Mouse (Mus musculus) ES-Bruce4 (cell line): ENCODE data around the gene Trpv4. TPM values are rescaled to one million over a fixed set of nuclear protein-coding genes. Genes with fewer than 3 reads are reported as not detected.

ENCODE experiments used
- H3K27ac ChIP-seq: 2 replicates; pipeline ENCODE4 v1.5.1; 2012; ENCODE audit warnings: low read length, inconsistent platforms; ENCODE audit not compliant: insufficient read depth
- H3K27me3 ChIP-seq: 2 replicates; pipeline ENCODE4 v1.6.1; 2012; ENCODE audit warnings: mild to moderate bottlenecking, low read length, inconsistent platforms; ENCODE audit not compliant: control insufficient read depth, poor library complexity, insufficient read depth, severe bottlenecking
- H3K36me3 ChIP-seq: 2 replicates; pipeline ENCODE4 v1.6.1; 2012; ENCODE audit warnings: inconsistent platforms, mild to moderate bottlenecking, low read length, moderate library complexity; ENCODE audit not compliant: control insufficient read depth, poor library complexity, insufficient read depth, severe bottlenecking
- H3K4me1 ChIP-seq: one replicate; pipeline ENCODE4 v1.8.1; 2011; ENCODE audit warnings: low read length; ENCODE audit not compliant: control insufficient read depth, insufficient read depth
- H3K4me3 ChIP-seq: 2 replicates; pipeline ENCODE4 v1.5.1; 2011; ENCODE audit warnings: low read depth, mild to moderate bottlenecking, low read length
- H3K9ac ChIP-seq: 2 replicates; pipeline ENCODE4 v1.6.1; 2012; ENCODE audit warnings: low read depth, mild to moderate bottlenecking, inconsistent platforms; ENCODE audit not compliant: poor library complexity, severe bottlenecking
- H3K9me3 ChIP-seq: replicated peaks from 2 replicates; pipeline ENCODE4 v1.6.1; 2012; ENCODE audit warnings: mild to moderate bottlenecking, low read length, inconsistent platforms; ENCODE audit not compliant: control insufficient read depth, poor library complexity, insufficient read depth, severe bottlenecking
- CTCF ChIP-seq: IDR thresholded peaks from one replicate; pipeline ENCODE4 v1.8.1; 2011; ENCODE audit warnings: low read depth, low read length
- EP300 ChIP-seq: IDR thresholded peaks from 2 replicates; pipeline ENCODE4 v1.6.1; 2011; ENCODE audit warnings: low read depth, low read length; ENCODE audit not compliant: insufficient read depth
- POLR2A ChIP-seq: IDR thresholded peaks from one replicate; pipeline ENCODE4 v1.8.1; 2011; ENCODE audit warnings: low read length; ENCODE audit not compliant: insufficient read depth
- polyA plus RNA-seq: library from polyadenylated mRNA; stranded (reverse); fragments of >200 nt; gene quantifications from 2 replicates; pipeline ENCODE4 v1.2.4, GENCODE M21; 2011; ENCODE audit warnings: low read depth; ENCODE audit not compliant: missing spikeins, insufficient read depth, insufficient read length

The Trpv4 gene
- polyA plus RNA-seq, 1 experiment = 4.2 TPM

DNA sequence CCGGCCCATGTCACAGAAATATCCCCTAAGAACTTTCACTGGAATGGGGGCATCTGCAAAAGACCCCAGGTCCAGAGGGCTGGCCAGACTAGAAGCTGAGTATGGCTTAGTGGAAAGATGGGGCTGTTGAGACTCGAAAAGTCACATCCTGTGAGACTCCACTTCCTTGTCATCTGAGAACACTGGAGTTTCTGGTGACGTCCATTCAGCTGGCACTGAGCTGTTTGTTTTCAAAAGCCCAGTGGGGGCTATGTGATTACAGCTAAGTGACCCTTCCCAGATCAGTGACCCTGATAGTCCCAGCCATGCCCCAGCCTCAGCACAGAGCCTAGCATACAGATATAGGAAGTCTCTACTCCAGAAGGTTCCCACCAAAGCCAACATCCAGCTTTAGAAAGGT is 6.8 kb downstream of the Trpv4 start:
- Histone ChIP-seq H3K9ac (no peak overlapping the region), H3K9me3 (no peaks in the 10 kb centered on the region), H3K4me3 (no peak overlapping the region), H3K36me3 (no peaks in the 10 kb centered on the region), H3K27ac (no peak overlapping the region), H3K4me1 (no peaks in the 10 kb centered on the region), H3K27me3 (no peaks in the 10 kb centered on the region)
- no peak for TF ChIP-seq CTCF
- no peak for TF ChIP-seq EP300
- no peak for TF ChIP-seq POLR2A

- TF ChIP-seq POLR2A (no peak), CTCF (no peak), EP300 (no peak)
- H3K4me1 ChIP-seq = no peaks in the 10 kb centered on the region
- H3K4me3 ChIP-seq = 0 out of 2 replicates have a peak overlapping the region, but pooled peaks have one; percentile 2
- H3K9me3 ChIP-seq = no peaks in the 10 kb centered on the region
- no peak overlapping the region for H3K27ac ChIP-seq
- H3K36me3 ChIP-seq = no peaks in the 10 kb centered on the region
- H3K9ac ChIP-seq = no peak overlapping the region
- H3K27me3 ChIP-seq = no peaks in the 10 kb centered on the region
Observed at GRCm38 (mm10) chr5:114651002-114651401, 7.2 kb downstream of the Trpv4 start.

DNA sequence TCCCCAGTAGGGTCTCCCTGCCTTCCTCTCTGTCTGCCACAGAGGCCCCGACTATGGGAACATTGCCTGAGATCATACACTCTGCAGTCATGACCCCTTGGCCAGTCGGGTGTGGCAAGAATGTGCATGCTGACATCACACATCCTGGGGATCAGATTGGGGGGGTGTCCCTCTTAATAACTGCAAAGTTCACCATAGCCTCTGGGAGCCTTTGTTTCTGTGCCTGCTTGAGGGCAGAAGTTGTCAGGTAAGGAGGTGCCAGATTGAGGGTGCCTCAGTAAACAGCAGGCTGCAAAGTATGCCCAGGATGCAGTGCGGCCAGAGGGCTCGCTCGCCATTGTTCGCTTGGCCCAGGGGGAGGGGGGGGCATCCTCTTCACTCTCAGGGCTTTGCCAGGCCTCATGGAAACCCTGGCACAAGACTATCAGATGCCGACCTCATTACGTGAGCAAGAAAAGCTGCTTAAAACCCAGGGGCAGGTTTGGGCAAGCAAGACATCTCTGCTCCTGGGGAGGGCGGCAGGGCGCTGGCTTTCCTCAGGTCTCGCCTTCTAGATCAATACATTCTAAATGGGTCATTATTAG is 9.4 kb downstream of the Trpv4 start:
- H3K27me3 ChIP-seq = no peaks in the 10 kb centered on the region

GRCm38 (mm10) chr5:114647211-114647974 is 10.8 kb downstream of the Trpv4 start:
- Histone ChIP-seq H3K4me3 (peak overlapping the region; percentile 81), H3K9ac (peak overlapping the region; percentile 26; the same call in 1 of the 2 replicates), H3K9me3 (no peaks in the 10 kb centered on the region), H3K27me3 (no peaks in the 10 kb centered on the region), H3K36me3 (no peaks in the 10 kb centered on the region), H3K4me1 (no peaks in the 10 kb centered on the region), H3K27ac (peak overlapping the region; percentile 27; the same call in 1 of the 2 replicates)
- TF ChIP-seq EP300 = 0 out of 2 replicates have a peak, but pooled peaks have one; percentile 49
- TF ChIP-seq POLR2A = peak; percentile 83
- no peak for TF ChIP-seq CTCF

More for the DNA sequence above, 9.4 kb downstream of the Trpv4 start:
- Histone ChIP-seq H3K9ac (no peak overlapping the region), H3K4me3 (no peak overlapping the region), H3K36me3 (no peaks in the 10 kb centered on the region), H3K27ac (no peak overlapping the region), H3K4me1 (no peaks in the 10 kb centered on the region), H3K9me3 (no peaks in the 10 kb centered on the region)
- TF ChIP-seq CTCF (no peak), EP300 (no peak), POLR2A (no peak)

DNA sequence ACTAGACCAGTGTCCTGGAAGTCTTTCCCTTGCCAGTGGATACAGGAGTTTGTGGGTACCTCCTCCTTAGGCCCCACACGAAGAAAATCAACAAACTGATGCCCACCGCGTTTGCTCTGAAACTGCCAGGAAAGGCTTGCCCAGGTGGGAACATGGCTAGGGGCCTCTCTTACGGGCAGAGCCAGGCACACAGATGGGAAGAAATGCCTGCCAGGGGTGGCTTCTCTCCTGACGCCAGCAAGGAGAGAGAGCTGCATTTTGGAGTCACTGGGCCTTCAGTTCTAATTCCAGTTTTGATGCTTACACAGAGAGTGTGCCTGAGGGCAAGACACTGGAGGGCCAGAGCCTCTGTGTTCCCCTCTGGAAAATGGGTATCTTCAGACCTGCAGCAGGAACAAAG is 12.3 kb downstream of the Trpv4 start:
- no peaks in the 10 kb centered on the region for H3K4me1 ChIP-seq
- no peak overlapping the region for H3K4me3 ChIP-seq
- no peak overlapping the region for H3K27ac ChIP-seq
- H3K36me3 ChIP-seq = no peaks in the 10 kb centered on the region
- no peak overlapping the region for H3K9ac ChIP-seq
- no peaks in the 10 kb centered on the region for H3K9me3 ChIP-seq
- no peaks in the 10 kb centered on the region for H3K27me3 ChIP-seq
- TF ChIP-seq EP300 (no peak), CTCF (no peak), POLR2A (no peak)

GRCm38 (mm10) chr5:114644918-114645317 is 13.3 kb downstream of the Trpv4 start:
- H3K27me3 ChIP-seq = no peaks in the 10 kb centered on the region
- no peak overlapping the region for H3K4me3 ChIP-seq
- no peaks in the 10 kb centered on the region for H3K36me3 ChIP-seq
- H3K9me3 ChIP-seq = no peaks in the 10 kb centered on the region
- H3K27ac ChIP-seq = no peak overlapping the region
- H3K4me1 ChIP-seq = no peaks in the 10 kb centered on the region
- H3K9ac ChIP-seq = no peak overlapping the region
- TF ChIP-seq POLR2A (no peak), CTCF (no peak), EP300 (no peak)
